Mouse (Mus musculus): ENCODE data around the gene Tbc1d20. TPM values are rescaled to one million over a fixed set of nuclear protein-coding genes. Genes with fewer than 3 reads are reported as not detected.
A peak's percentile ranks its signal among the peaks of the same experiment; 100 is the strongest.

Tbc1d20 gene
- total RNA-seq (2014; rRNA removed) (44.5 and 48.8 TPM in 2 replicates), polyA plus RNA-seq (2015; fragmentation: Nextera tagmentation; extraction: Ambion mirVana) (27.5 and 27.7 TPM in 2 replicates)

DNA sequence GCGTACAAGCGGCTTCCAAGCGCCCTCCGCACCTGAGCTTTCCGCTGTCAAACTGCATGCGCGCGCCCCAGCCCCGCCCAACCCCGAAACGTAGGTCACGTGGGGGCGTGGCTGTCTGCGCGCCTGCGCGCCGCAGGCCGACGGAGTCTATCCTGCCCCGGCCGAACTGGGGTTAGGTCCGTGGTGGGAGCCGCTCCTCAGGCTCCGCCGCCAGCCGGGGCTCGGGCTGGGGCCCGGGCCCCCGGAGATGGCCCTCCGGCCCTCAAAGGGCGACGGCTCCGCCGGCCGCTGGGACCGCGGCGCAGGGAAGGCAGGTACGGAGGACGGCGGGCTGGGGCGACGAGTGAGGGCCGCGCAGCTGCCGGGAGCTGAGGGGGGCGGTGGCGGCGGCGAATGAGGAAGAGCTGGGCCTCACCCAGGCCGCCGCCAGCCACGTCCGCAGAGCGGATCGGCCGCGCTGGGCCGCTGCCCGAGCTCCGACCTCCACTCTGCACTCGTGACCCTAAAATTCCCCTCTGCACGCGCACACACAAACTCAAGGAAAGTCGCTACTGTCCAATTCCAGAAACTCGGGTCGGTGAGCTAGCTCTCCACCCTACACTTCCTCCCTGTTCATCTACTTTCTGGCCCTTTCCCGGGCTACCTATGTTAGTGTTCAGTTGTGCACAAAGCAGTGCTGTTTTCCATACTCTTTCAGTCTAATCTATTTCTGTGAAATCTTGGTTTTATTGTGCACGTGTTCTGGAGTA is at the start of gene Tbc1d20:
Tbc1d20 (plus strand) TSS at position 102 of the 749 bp plus-strand sequence.
- peak within 1 kb of the TSS; percentile 96 for H3K4me3 ChIP-seq (ENCODE audit: low read length)
- peaks cover 11% of the 10 kb centered on the region; the same call in 1 of the 2 replicates for H3K4me1 ChIP-seq (ENCODE audit: insufficient read depth, low read length)
- peak within 1 kb of the TSS; percentile 88 for H3K4me2 ChIP-seq (ENCODE audit: low read depth, low read length)
- 1% methylated on average over 68 of the region's 70 CpGs for WGBS
- TF ChIP-seq CTCF (IDR thresholded peaks at IDR 0.05; ENCODE audit: low read depth) = no peak
- H3K9ac ChIP-seq (replicated peaks; ENCODE audit: low read length) = peak within 1 kb of the TSS; percentile 84
- ATAC-seq (peak; percentile 97), DNase-seq (ENCODE audit: low spot score) (peak; percentile 96)
- no peaks in the 10 kb centered on the region for H3K36me3 ChIP-seq (ENCODE audit: insufficient read depth, low read length)
- H3K9me3 ChIP-seq (ENCODE audit: low read length) = no peaks in the 10 kb centered on the region
- peak within 1 kb of the TSS; percentile 85 for H3K27ac ChIP-seq
- H3K27me3 ChIP-seq (ENCODE audit: insufficient read depth, low read length) = no peaks in the 10 kb centered on the region

GRCm38 (mm10) chr2:152247213-152247612 is 46.4 kb upstream of the Tbc1d20 start:
- no peaks in the 10 kb centered on the region for H3K9me3 ChIP-seq (ENCODE audit: low read length)
- no peak for ATAC-seq
- H3K4me2 ChIP-seq (ENCODE audit: low read depth, low read length) = no peak overlapping the region
- no peak overlapping the region for H3K4me3 ChIP-seq (ENCODE audit: low read length)
- no peak for DNase-seq (ENCODE audit: low spot score)
- H3K36me3 ChIP-seq (ENCODE audit: insufficient read depth, low read length) = peaks cover 8% of the 10 kb centered on the region
- no peak overlapping the region for H3K27ac ChIP-seq
- H3K27me3 ChIP-seq (ENCODE audit: insufficient read depth, low read length) = no peaks in the 10 kb centered on the region
- WGBS = 75% methylated on average over 1 of the region's 1 CpGs
- no peak overlapping the region for H3K9ac ChIP-seq (replicated peaks; ENCODE audit: low read length)
- H3K4me1 ChIP-seq (ENCODE audit: insufficient read depth, low read length) = no peaks in the 10 kb centered on the region
- no peak for TF ChIP-seq CTCF (IDR thresholded peaks at IDR 0.05; ENCODE audit: low read depth)

DNA sequence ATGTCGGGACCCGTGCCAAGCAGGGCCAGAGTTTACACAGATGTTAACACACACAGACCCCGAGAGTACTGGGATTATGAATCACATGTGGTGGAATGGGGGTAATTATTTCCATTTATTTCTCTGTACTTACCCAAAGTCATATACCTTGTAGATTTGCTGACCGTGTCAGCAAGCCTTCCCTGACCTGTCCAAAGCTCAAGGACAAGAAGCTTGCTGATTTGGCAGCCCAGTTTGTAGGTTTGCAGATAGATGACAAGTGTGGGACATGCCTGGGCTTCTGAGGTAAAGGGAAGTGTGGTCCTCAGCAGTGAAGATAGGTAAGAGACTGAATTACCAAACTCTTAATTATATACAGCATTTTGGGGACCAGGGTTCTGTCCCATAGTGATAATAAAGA is 43.1 kb upstream of the Tbc1d20 start:
- Histone ChIP-seq H3K9ac (replicated peaks; ENCODE audit: low read length) (no peak overlapping the region), H3K4me1 (ENCODE audit: insufficient read depth, low read length) (no peaks in the 10 kb centered on the region), H3K27ac (no peak overlapping the region), H3K36me3 (ENCODE audit: insufficient read depth, low read length) (peaks cover 15% of the 10 kb centered on the region), H3K4me2 (ENCODE audit: low read depth, low read length) (no peak overlapping the region), H3K9me3 (ENCODE audit: low read length) (no peaks in the 10 kb centered on the region), H3K27me3 (ENCODE audit: insufficient read depth, low read length) (no peaks in the 10 kb centered on the region), H3K4me3 (ENCODE audit: low read length) (no peak overlapping the region)
- 72% methylated on average over 2 of the region's 4 CpGs for WGBS
- TF ChIP-seq CTCF (IDR thresholded peaks at IDR 0.05; ENCODE audit: low read depth) = no peak
- DNase-seq (ENCODE audit: low spot score) (no peak), ATAC-seq (no peak)

- TF ChIP-seq CTCF (IDR thresholded peaks at IDR 0.05; ENCODE audit: low read depth) = no peak
- no peaks in the 10 kb centered on the region for H3K9me3 ChIP-seq (ENCODE audit: low read length)
- H3K9ac ChIP-seq (replicated peaks; ENCODE audit: low read length) = no peak overlapping the region
- H3K27me3 ChIP-seq (ENCODE audit: insufficient read depth, low read length) = no peaks in the 10 kb centered on the region
- no peak overlapping the region for H3K27ac ChIP-seq
- no peaks in the 10 kb centered on the region for H3K4me1 ChIP-seq (ENCODE audit: insufficient read depth, low read length)
- no peak overlapping the region for H3K4me3 ChIP-seq (ENCODE audit: low read length)
- no peak overlapping the region for H3K4me2 ChIP-seq (ENCODE audit: low read depth, low read length)
- peaks cover 42% of the 10 kb centered on the region for H3K36me3 ChIP-seq (ENCODE audit: insufficient read depth, low read length)
- DNase-seq (ENCODE audit: low spot score) (no peak), ATAC-seq (no peak)
- 97% methylated on average over 1 of the region's 1 CpGs for WGBS
Observed at GRCm38 (mm10) chr2:152259739-152260138, 33.9 kb upstream of the Tbc1d20 start.

DNA sequence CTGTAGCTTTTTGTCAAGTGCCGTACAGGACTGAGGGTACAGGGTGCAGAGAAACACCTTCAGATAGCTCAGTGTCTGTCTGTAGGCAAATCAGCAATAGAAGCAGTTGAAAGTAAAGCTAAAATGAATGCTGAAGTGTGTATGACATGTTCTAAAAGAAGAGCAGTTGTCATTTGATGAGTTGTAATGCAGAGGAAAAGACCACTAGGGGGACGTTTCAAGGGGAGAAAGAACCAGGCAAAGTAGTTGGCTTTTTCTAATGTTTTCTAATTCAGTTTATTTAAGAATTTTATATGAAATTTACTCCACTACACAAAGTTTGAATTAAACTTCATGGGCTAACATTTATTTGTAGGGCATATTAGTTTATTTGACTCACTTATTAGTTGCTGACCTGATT is 20.0 kb upstream of the Tbc1d20 start:
- WGBS = 83% methylated on average over 2 of the region's 2 CpGs
- DNase-seq (ENCODE audit: low spot score) = peak; percentile 30

GRCm38 (mm10) chr2:152281407-152281806 is 12.2 kb upstream of the Tbc1d20 start:
- no peaks in the 10 kb centered on the region for H3K27me3 ChIP-seq (ENCODE audit: insufficient read depth, low read length)
- no peaks in the 10 kb centered on the region for H3K4me1 ChIP-seq (ENCODE audit: insufficient read depth, low read length)
- no peak overlapping the region for H3K4me3 ChIP-seq (ENCODE audit: low read length)
- WGBS = 86% methylated on average over 3 of the region's 3 CpGs
- ATAC-seq (no peak), DNase-seq (ENCODE audit: low spot score) (no peak)
- H3K36me3 ChIP-seq (ENCODE audit: insufficient read depth, low read length) = peaks cover 32% of the 10 kb centered on the region; the same call in 1 of the 2 replicates
- no peaks in the 10 kb centered on the region for H3K9me3 ChIP-seq (ENCODE audit: low read length)
- no peak for TF ChIP-seq CTCF (IDR thresholded peaks at IDR 0.05; ENCODE audit: low read depth)
- H3K4me2 ChIP-seq (ENCODE audit: low read depth, low read length) = no peak overlapping the region
- no peak overlapping the region for H3K9ac ChIP-seq (replicated peaks; ENCODE audit: low read length)
- no peak overlapping the region for H3K27ac ChIP-seq

More for the DNA sequence above, 20.0 kb upstream of the Tbc1d20 start:
- Histone ChIP-seq H3K9me3 (ENCODE audit: low read length) (no peaks in the 10 kb centered on the region), H3K9ac (replicated peaks; ENCODE audit: low read length) (no peak overlapping the region), H3K4me3 (ENCODE audit: low read length) (no peak overlapping the region), H3K36me3 (ENCODE audit: insufficient read depth, low read length) (peaks cover 53% of the 10 kb centered on the region), H3K4me1 (ENCODE audit: insufficient read depth, low read length) (no peaks in the 10 kb centered on the region), H3K27ac (no peak overlapping the region), H3K27me3 (ENCODE audit: insufficient read depth, low read length) (no peaks in the 10 kb centered on the region), H3K4me2 (ENCODE audit: low read depth, low read length) (no peak overlapping the region)
- TF ChIP-seq CTCF (IDR thresholded peaks at IDR 0.05; ENCODE audit: low read depth) = peak; percentile 52
- ATAC-seq = no peak

- Histone ChIP-seq H3K4me3 (ENCODE audit: low read length) (no peak overlapping the region), H3K27ac (no peak overlapping the region), H3K36me3 (ENCODE audit: insufficient read depth, low read length) (peaks cover 14% of the 10 kb centered on the region; the same call in 1 of the 2 replicates), H3K4me2 (ENCODE audit: low read depth, low read length) (no peak overlapping the region), H3K4me1 (ENCODE audit: insufficient read depth, low read length) (no peaks in the 10 kb centered on the region), H3K9ac (replicated peaks; ENCODE audit: low read length) (no peak overlapping the region), H3K9me3 (ENCODE audit: low read length) (no peaks in the 10 kb centered on the region), H3K27me3 (ENCODE audit: insufficient read depth, low read length) (no peaks in the 10 kb centered on the region)
- TF ChIP-seq CTCF (IDR thresholded peaks at IDR 0.05; ENCODE audit: low read depth) = no peak
- ATAC-seq = no peak
- DNase-seq (ENCODE audit: low spot score) = no peak
- 94% methylated on average over 5 of the region's 5 CpGs for WGBS
Observed at GRCm38 (mm10) chr2:152287560-152287959, 6.1 kb upstream of the Tbc1d20 start.

Measured in hindbrain, postnatal 0 days (tissue).